In the genomic region with DNA sequence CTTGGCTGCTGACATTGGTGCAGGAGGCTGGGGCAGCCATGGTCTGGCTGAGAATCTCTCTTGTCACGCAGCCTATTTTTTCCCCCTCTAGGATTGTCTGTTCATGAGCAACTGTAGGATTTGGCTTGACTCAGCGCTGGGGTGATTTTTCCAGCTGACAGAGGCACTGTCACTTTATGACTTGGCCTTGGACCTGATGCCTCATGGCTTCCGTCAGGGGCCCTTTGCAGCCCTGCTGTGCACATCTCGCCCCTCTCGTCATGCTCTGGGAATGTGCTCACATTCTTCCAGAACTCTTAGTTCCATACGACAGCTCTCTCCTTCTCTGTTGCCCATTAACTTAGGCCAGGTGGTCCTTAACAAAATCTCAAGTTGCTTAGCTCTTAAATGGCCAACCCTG, we compare ENCODE assay signal across 11 mouse cellular contexts.
A peak's percentile ranks its signal among the peaks of the same experiment; 100 is the strongest.
DNase-seq lines count a peak whose midpoint lies in the region; ATAC-seq and TF ChIP-seq lines count a peak whose summit lies in the region.
"Had no signal": no experiment of that assay in that cellular context is flagged by ENCODE, and none has a peak within 500 bp of the region (broad histone marks: within the 10 kb centered on the region; RNA-seq: fewer than 3 reads in every experiment).

No protein-coding gene starts in this region.

- H3K9ac ChIP-seq in kidney, embryonic 16.5 days (replicated peaks; ENCODE audit: low read length), result no peak overlapping the region
- H3K9ac ChIP-seq: hindbrain, embryonic 15.5 days; liver, postnatal 0 days had no signal

- peak; percentile 77 for ATAC-seq in kidney, embryonic 16.5 days (ENCODE audit: low FRiP score, low TSS enrichment)
- ATAC-seq: liver, postnatal 0 days had no signal

- H3K4me2 ChIP-seq in kidney, embryonic 16.5 days (replicated peaks; ENCODE audit: low read depth, low read length), result no peak overlapping the region
- H3K4me2 ChIP-seq: hindbrain, embryonic 15.5 days had no signal

- no peak for TF ChIP-seq POLR2A in cerebellum, adult 2 months (IDR thresholded peaks at IDR 0.05; ENCODE audit: borderline replicate concordance, insufficient read depth, low read length)

- 0 out of 2 replicates have a peak overlapping the region, but pooled peaks have one; percentile 25 for H3K27ac ChIP-seq in cerebellum, adult 2 months (ENCODE audit: insufficient read depth, low read length)
- peak overlapping the region; percentile 82 for H3K27ac ChIP-seq in kidney, embryonic 16.5 days (ENCODE audit: low read length)
- H3K27ac ChIP-seq: hindbrain, embryonic 15.5 days had no signal

- 0 out of 2 replicates have a peak, but pooled peaks cover 3% of the 10 kb centered on the region for H3K36me3 ChIP-seq in kidney, embryonic 16.5 days (ENCODE audit: insufficient read depth, low read length)

- H3K4me3 ChIP-seq in cerebellum, adult 2 months (replicated peaks; ENCODE audit: insufficient read depth, low read depth, low read length), result no peak overlapping the region
- no peak overlapping the region for H3K4me3 ChIP-seq in kidney, embryonic 16.5 days (ENCODE audit: low read length)
- H3K4me3 ChIP-seq: hindbrain, embryonic 15.5 days had no signal

- 27% methylated on average over 6 of the region's 6 CpGs for WGBS in cerebellum, adult 2 months
- 60% methylated on average over 6 of the region's 6 CpGs for WGBS in kidney, embryonic 16.5 days

- no peaks in the 10 kb centered on the region for H3K9me3 ChIP-seq in kidney, embryonic 16.5 days (ENCODE audit: low read length)

- H3K4me1 ChIP-seq in cerebellum, adult 2 months (ENCODE audit: control insufficient read depth, insufficient read depth, low read length), result peaks cover 17% of the 10 kb centered on the region
- peaks cover 10% of the 10 kb centered on the region for H3K4me1 ChIP-seq in kidney, embryonic 16.5 days (ENCODE audit: insufficient read depth, low read length)
- H3K4me1 ChIP-seq: hindbrain, embryonic 15.5 days had no signal

- intact Hi-C loops in heart, postnatal 10 days (cut with DNase I), result no loop called here

- H3K27me3 ChIP-seq in cerebellum, adult 2 months (ENCODE audit: control insufficient read depth, insufficient read depth, low read length), result no peaks in the 10 kb centered on the region
- no peaks in the 10 kb centered on the region for H3K27me3 ChIP-seq in kidney, embryonic 16.5 days (ENCODE audit: insufficient read depth, low read length)
- H3K27me3 ChIP-seq: hindbrain, embryonic 15.5 days had no signal

- DNase-seq in cerebellum, adult 2 months, result no peak
- no peak for DNase-seq in cerebellum, adult 18-20 months
- DNase-seq in kidney, adult 11 months, result no peak
- DNase-seq in heart, postnatal 10 days, result peak; percentile 40 to 49
- peak; percentile 28 for DNase-seq in lung, postnatal 36 days
- DNase-seq in right cerebral cortex, postnatal 14 days, result no peak
- DNase-seq in T-cell, adult 2 months (ENCODE audit: low spot score), result no peak
- DNase-seq: cerebellum, postnatal 25 days; liver, postnatal 0 days had no signal

- no peak for TF ChIP-seq CTCF in cerebellum, adult 2 months (IDR thresholded peaks at IDR 0.05; ENCODE audit: borderline replicate concordance, insufficient read depth, low read depth, low read length)

Comparison
In these comparisons a context has a peak if more than half of its experiments do, and no peak if none do; other contexts are left out.
1. DNase-seq: peak in heart, postnatal 10 days (2 of 2) and lung, postnatal 36 days (single experiment); none in cerebellum, adult 2 months (0 of 2), cerebellum, adult 18-20 months (0 of 2), kidney, adult 11 months (single experiment), right cerebral cortex, postnatal 14 days (single experiment) and T-cell, adult 2 months (single experiment).